Mouse (Mus musculus): ENCODE data around the gene Lonrf2. TPM values are rescaled to one million over a fixed set of nuclear protein-coding genes. Genes with fewer than 3 reads are reported as not detected.

The Lonrf2 gene
- polyA plus RNA-seq, 1 experiment from 2014 or later = 4.2 TPM

- H3K4me1 ChIP-seq (ENCODE audit: control insufficient read depth, insufficient read depth, low read length) = peaks cover under 1% of the 10 kb centered on the region; the same call in 1 of the 2 replicates
- no peak overlapping the region for H3K4me2 ChIP-seq
- peak overlapping the region; percentile 10; the same call in 1 of the 2 replicates for H3K27ac ChIP-seq (ENCODE audit: low read depth, low read length)
- H3K9me3 ChIP-seq (ENCODE audit: control insufficient read depth, low read length) = no peaks in the 10 kb centered on the region
- H3K27me3 ChIP-seq (ENCODE audit: control insufficient read depth, insufficient read depth, low read length) = no peaks in the 10 kb centered on the region
- WGBS = 59% methylated on average over 7 of the region's 7 CpGs
- no peak overlapping the region for H3K9ac ChIP-seq (ENCODE audit: low read length)
- H3K4me3 ChIP-seq (ENCODE audit: low read depth, low read length) = no peak overlapping the region
- DNase-seq (ENCODE audit: low spot score, missing footprints) (peak; percentile 81), ATAC-seq (ENCODE audit: low FRiP score) (peak; percentile 78)
- no peaks in the 10 kb centered on the region for H3K36me3 ChIP-seq (ENCODE audit: control insufficient read depth, insufficient read depth, low read length)
Observed at GRCm38 (mm10) chr1:38789988-38790602, 46.4 kb downstream of the Lonrf2 start.

GRCm38 (mm10) chr1:38788904-38789303 lies 47.6 kb downstream of the Lonrf2 start:
- no peak for ATAC-seq (ENCODE audit: low FRiP score)
- Histone ChIP-seq H3K9ac (ENCODE audit: low read length) (no peak overlapping the region), H3K4me3 (ENCODE audit: low read depth, low read length) (no peak overlapping the region), H3K9me3 (ENCODE audit: control insufficient read depth, low read length) (no peaks in the 10 kb centered on the region), H3K4me1 (ENCODE audit: control insufficient read depth, insufficient read depth, low read length) (no peaks in the 10 kb centered on the region), H3K4me2 (no peak overlapping the region), H3K36me3 (ENCODE audit: control insufficient read depth, insufficient read depth, low read length) (no peaks in the 10 kb centered on the region), H3K27me3 (ENCODE audit: control insufficient read depth, insufficient read depth, low read length) (no peaks in the 10 kb centered on the region), H3K27ac (ENCODE audit: low read depth, low read length) (no peak overlapping the region)
- DNase-seq (ENCODE audit: low spot score, missing footprints) = peak; percentile 82
- WGBS = 62% methylated on average over 3 of the region's 3 CpGs

DNA sequence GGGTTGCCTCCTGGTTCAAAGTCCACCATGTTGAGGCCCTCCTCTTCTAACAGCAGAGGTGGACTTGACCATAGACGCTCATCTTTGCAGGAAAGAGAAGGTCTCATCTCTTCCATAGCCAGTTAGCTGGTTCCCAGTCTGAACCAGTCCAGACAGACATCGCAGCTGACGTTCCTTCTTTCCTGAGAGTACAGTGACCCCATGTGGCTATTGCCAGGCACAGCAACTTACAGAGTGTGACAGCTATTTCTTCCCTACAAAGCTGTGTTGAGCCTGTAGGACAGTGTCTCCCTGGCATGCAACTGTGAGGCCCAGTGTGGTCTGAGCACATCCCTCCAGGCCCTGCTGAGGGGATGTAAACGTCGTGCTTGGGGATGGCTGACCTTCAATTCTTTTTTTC lies 49.1 kb downstream of the Lonrf2 start:
- ATAC-seq (ENCODE audit: low FRiP score) = peak; percentile 47; the same call in 1 of the 2 replicates
- Histone ChIP-seq H3K4me1 (ENCODE audit: control insufficient read depth, insufficient read depth, low read length) (no peaks in the 10 kb centered on the region), H3K27me3 (ENCODE audit: control insufficient read depth, insufficient read depth, low read length) (no peaks in the 10 kb centered on the region), H3K9ac (ENCODE audit: low read length) (no peak overlapping the region), H3K4me2 (no peak overlapping the region), H3K4me3 (ENCODE audit: low read depth, low read length) (no peak overlapping the region), H3K27ac (ENCODE audit: low read depth, low read length) (no peak overlapping the region), H3K36me3 (ENCODE audit: control insufficient read depth, insufficient read depth, low read length) (no peaks in the 10 kb centered on the region), H3K9me3 (ENCODE audit: control insufficient read depth, low read length) (no peaks in the 10 kb centered on the region)
- peak; percentile 93 for DNase-seq (ENCODE audit: low spot score, missing footprints)
- WGBS = 5% methylated on average over 5 of the region's 5 CpGs

DNA sequence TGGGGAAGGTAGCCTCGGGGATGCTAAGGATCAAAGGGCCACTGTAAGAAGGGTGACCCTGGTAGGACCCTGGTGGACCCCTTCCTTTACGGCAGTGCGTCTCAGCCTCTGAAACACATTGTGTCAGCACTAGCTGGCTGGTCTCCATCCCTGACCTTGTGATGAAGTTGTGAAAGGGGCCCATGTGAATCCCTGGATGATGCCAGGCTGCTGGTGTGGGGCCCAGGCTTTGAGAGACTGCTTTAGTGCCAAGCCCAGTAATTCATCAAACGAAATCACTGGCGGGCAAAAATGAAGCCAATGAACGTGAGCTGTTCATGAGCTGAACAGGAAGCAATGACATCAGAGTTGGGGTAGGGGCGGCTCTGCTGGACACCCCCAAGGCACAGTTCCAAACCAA lies 50.2 kb downstream of the Lonrf2 start:
- no peak for ATAC-seq (ENCODE audit: low FRiP score)

GRCm38 (mm10) chr1:38778271-38778670 lies 58.2 kb downstream of the Lonrf2 start:
- Histone ChIP-seq H3K36me3 (ENCODE audit: control insufficient read depth, insufficient read depth, low read length) (no peaks in the 10 kb centered on the region), H3K4me2 (no peak overlapping the region), H3K27me3 (ENCODE audit: control insufficient read depth, insufficient read depth, low read length) (no peaks in the 10 kb centered on the region), H3K4me3 (ENCODE audit: low read depth, low read length) (no peak overlapping the region), H3K27ac (ENCODE audit: low read depth, low read length) (no peak overlapping the region), H3K4me1 (ENCODE audit: control insufficient read depth, insufficient read depth, low read length) (no peaks in the 10 kb centered on the region), H3K9me3 (ENCODE audit: control insufficient read depth, low read length) (no peaks in the 10 kb centered on the region), H3K9ac (ENCODE audit: low read length) (no peak overlapping the region)
- ATAC-seq (ENCODE audit: low FRiP score) (no peak), DNase-seq (ENCODE audit: low spot score, missing footprints) (no peak)
- WGBS = 95% methylated on average over 1 of the region's 1 CpGs

More for the DNA sequence above, 50.2 kb downstream of the Lonrf2 start:
- no peaks in the 10 kb centered on the region for H3K4me1 ChIP-seq (ENCODE audit: control insufficient read depth, insufficient read depth, low read length)
- H3K4me3 ChIP-seq (ENCODE audit: low read depth, low read length) = no peak overlapping the region
- H3K9ac ChIP-seq (ENCODE audit: low read length) = no peak overlapping the region
- no peaks in the 10 kb centered on the region for H3K27me3 ChIP-seq (ENCODE audit: control insufficient read depth, insufficient read depth, low read length)
- H3K36me3 ChIP-seq (ENCODE audit: control insufficient read depth, insufficient read depth, low read length) = no peaks in the 10 kb centered on the region
- H3K27ac ChIP-seq (ENCODE audit: low read depth, low read length) = no peak overlapping the region
- WGBS = 81% methylated on average over 7 of the region's 7 CpGs
- no peak overlapping the region for H3K4me2 ChIP-seq
- DNase-seq (ENCODE audit: low spot score, missing footprints) = no peak
- H3K9me3 ChIP-seq (ENCODE audit: control insufficient read depth, low read length) = no peaks in the 10 kb centered on the region

- ATAC-seq (ENCODE audit: low FRiP score) = no peak
- H3K27ac ChIP-seq (ENCODE audit: low read depth, low read length) = no peak overlapping the region
Observed at GRCm38 (mm10) chr1:38777500-38777899, 59.0 kb downstream of the Lonrf2 start.

DNA sequence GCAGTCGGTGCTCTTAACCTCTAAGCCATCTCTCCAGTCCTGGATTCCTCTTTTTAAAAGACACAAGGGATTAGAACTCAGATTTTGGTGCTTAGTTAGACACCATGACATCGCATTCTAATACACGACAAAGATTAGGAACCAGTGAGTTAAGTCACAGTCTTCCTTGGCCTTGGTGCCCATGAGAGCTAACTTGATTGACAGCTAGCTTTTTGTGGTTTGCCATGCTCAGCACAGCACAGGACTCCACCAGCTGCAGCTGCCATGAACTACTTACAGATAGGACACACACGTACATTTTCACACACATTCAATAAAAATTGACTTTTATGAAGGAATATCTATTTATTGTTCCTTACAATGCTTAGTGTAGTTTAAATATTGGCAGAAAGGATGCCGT lies 60.8 kb downstream of the Lonrf2 start:
- ATAC-seq (ENCODE audit: low FRiP score) (no peak), DNase-seq (ENCODE audit: low spot score, missing footprints) (no peak)
- no peak overlapping the region for H3K9ac ChIP-seq (ENCODE audit: low read length)
- no peak overlapping the region for H3K27ac ChIP-seq (ENCODE audit: low read depth, low read length)
- H3K4me3 ChIP-seq (ENCODE audit: low read depth, low read length) = no peak overlapping the region
- no peaks in the 10 kb centered on the region for H3K36me3 ChIP-seq (ENCODE audit: control insufficient read depth, insufficient read depth, low read length)
- 89% methylated on average over 5 of the region's 5 CpGs for WGBS
- no peaks in the 10 kb centered on the region for H3K27me3 ChIP-seq (ENCODE audit: control insufficient read depth, insufficient read depth, low read length)
- no peaks in the 10 kb centered on the region for H3K4me1 ChIP-seq (ENCODE audit: control insufficient read depth, insufficient read depth, low read length)
- no peaks in the 10 kb centered on the region for H3K9me3 ChIP-seq (ENCODE audit: control insufficient read depth, low read length)
- H3K4me2 ChIP-seq = no peak overlapping the region

More at GRCm38 (mm10) chr1:38777500-38777899, 59.0 kb downstream of the Lonrf2 start:
- no peaks in the 10 kb centered on the region for H3K36me3 ChIP-seq (ENCODE audit: control insufficient read depth, insufficient read depth, low read length)
- H3K4me1 ChIP-seq (ENCODE audit: control insufficient read depth, insufficient read depth, low read length) = no peaks in the 10 kb centered on the region
- no peak overlapping the region for H3K4me2 ChIP-seq
- no peaks in the 10 kb centered on the region for H3K9me3 ChIP-seq (ENCODE audit: control insufficient read depth, low read length)
- 91% methylated on average over 7 of the region's 7 CpGs for WGBS
- no peaks in the 10 kb centered on the region for H3K27me3 ChIP-seq (ENCODE audit: control insufficient read depth, insufficient read depth, low read length)
- H3K9ac ChIP-seq (ENCODE audit: low read length) = no peak overlapping the region
- no peak overlapping the region for H3K4me3 ChIP-seq (ENCODE audit: low read depth, low read length)
- DNase-seq (ENCODE audit: low spot score, missing footprints) = no peak

DNA sequence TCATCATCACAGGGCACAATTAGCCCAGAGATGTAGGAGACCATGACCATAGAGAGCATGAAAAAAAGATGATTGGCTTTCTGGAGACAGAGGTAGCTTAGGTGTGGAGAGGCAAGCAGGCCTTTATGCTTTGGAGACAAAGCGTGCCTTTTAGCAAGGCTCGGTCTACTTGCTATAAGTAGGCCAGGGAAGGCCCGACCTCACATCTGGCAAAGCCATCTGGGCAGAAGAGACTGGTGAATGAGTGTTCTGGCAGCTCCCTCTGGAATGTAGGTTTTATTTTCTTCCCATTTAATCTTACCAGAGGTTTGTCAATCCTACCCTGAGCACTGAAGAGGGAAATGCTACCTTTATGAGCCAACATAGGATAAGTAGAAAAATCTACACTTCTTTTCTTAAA lies 65.8 kb downstream of the Lonrf2 start:
- Histone ChIP-seq H3K9me3 (ENCODE audit: control insufficient read depth, low read length) (no peaks in the 10 kb centered on the region), H3K27me3 (ENCODE audit: control insufficient read depth, insufficient read depth, low read length) (no peaks in the 10 kb centered on the region), H3K4me1 (ENCODE audit: control insufficient read depth, insufficient read depth, low read length) (peaks cover 8% of the 10 kb centered on the region; the same call in 1 of the 2 replicates), H3K4me3 (ENCODE audit: low read depth, low read length) (no peak overlapping the region), H3K9ac (ENCODE audit: low read length) (no peak overlapping the region), H3K36me3 (ENCODE audit: control insufficient read depth, insufficient read depth, low read length) (no peaks in the 10 kb centered on the region), H3K27ac (ENCODE audit: low read depth, low read length) (no peak overlapping the region), H3K4me2 (no peak overlapping the region)
- DNase-seq (ENCODE audit: low spot score, missing footprints) (no peak), ATAC-seq (ENCODE audit: low FRiP score) (no peak)
- WGBS = 82% methylated on average over 3 of the region's 3 CpGs

DNA sequence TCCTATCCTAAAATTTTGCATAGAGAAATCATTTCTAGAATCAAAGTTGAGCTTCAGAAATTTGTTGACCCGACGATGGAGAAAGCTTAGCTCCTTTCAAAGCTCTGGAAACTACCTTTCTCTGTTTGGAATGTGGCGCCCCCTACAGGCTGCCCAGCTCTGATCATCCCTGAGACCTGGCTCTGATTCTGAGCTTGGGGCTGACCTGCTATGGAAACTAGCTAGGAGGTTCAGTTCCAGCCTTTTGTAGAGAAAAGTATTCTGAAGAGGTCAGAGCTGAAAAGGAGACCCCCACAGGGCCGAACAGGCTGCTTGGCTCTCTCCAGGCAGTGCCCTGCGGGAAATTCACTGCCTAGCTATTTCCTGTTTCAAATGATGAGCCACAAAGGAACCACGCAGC lies 66.6 kb downstream of the Lonrf2 start:
- no peak overlapping the region for H3K4me3 ChIP-seq (ENCODE audit: low read depth, low read length)
- H3K27me3 ChIP-seq (ENCODE audit: control insufficient read depth, insufficient read depth, low read length) = no peaks in the 10 kb centered on the region
- H3K4me1 ChIP-seq (ENCODE audit: control insufficient read depth, insufficient read depth, low read length) = peaks cover 8% of the 10 kb centered on the region; the same call in 1 of the 2 replicates
- no peak for ATAC-seq (ENCODE audit: low FRiP score)
- H3K9ac ChIP-seq (ENCODE audit: low read length) = no peak overlapping the region
- WGBS = 23% methylated on average over 6 of the region's 6 CpGs
- H3K4me2 ChIP-seq = no peak overlapping the region
- DNase-seq (ENCODE audit: low spot score, missing footprints) = peak; percentile 94
- H3K9me3 ChIP-seq (ENCODE audit: control insufficient read depth, low read length) = no peaks in the 10 kb centered on the region
- no peak overlapping the region for H3K27ac ChIP-seq (ENCODE audit: low read depth, low read length)
- H3K36me3 ChIP-seq (ENCODE audit: control insufficient read depth, insufficient read depth, low read length) = no peaks in the 10 kb centered on the region
